Mouse (Mus musculus) midbrain, embryonic 14.5 days (tissue): ENCODE measurements around the gene Gna11. TPM values are rescaled to one million over a fixed set of nuclear protein-coding genes. Genes with fewer than 3 reads are reported as not detected.

Experiments
- ATAC-seq: fragments of 200-750 bp; cut with Nextera tagmentation; 2 replicates; pipeline ENCODE4 v1.8.0; 2017; ENCODE audit warnings: moderate number of reproducible peaks, moderate library complexity; ENCODE audit not compliant: low FRiP score, low TSS enrichment
- DNase-seq: peaks from one replicate; pipeline ENCODE4 v3.0.0-alpha.2; 2015
- H3K27ac ChIP-seq: fragments of 300-500 bp; sonication (generic); replicated peaks from 2 replicates; pipeline ENCODE4 v1.5.1; 2014; ENCODE audit warnings: mild to moderate bottlenecking, low read depth, low read length, moderate library complexity
- H3K27me3 ChIP-seq: fragments of 300-500 bp; sonication (generic); 2 replicates; pipeline ENCODE4 v1.6.1; 2014; ENCODE audit warnings: low read length, control low read depth, mixed read lengths; ENCODE audit not compliant: control insufficient read depth, insufficient read depth
- H3K36me3 ChIP-seq: fragments of 300-500 bp; sonication (generic); 2 replicates; pipeline ENCODE4 v1.6.1; 2014; ENCODE audit warnings: low read length, control low read depth; ENCODE audit not compliant: control insufficient read depth, insufficient read depth
- H3K4me1 ChIP-seq: fragments of 300-500 bp; sonication (generic); 2 replicates; pipeline ENCODE4 v1.6.1; 2014; ENCODE audit warnings: mild to moderate bottlenecking, antibody characterized with exemption, low read length, control low read depth; ENCODE audit not compliant: control insufficient read depth, insufficient read depth
- H3K4me2 ChIP-seq: fragments of 300-500 bp; sonication (generic); 2 replicates; pipeline ENCODE4 v1.6.1; 2014; ENCODE audit warnings: mild to moderate bottlenecking, low read length, moderate library complexity
- H3K4me3 ChIP-seq: fragments of 300-500 bp; sonication (generic); replicated peaks from 2 replicates; pipeline ENCODE4 v1.5.1; 2014; ENCODE audit warnings: low read depth, low read length
- H3K9ac ChIP-seq: fragments of 300-500 bp; sonication (generic); replicated peaks from 2 replicates; pipeline ENCODE4 v1.6.1; 2014; ENCODE audit warnings: mild to moderate bottlenecking, low read length, moderate library complexity
- H3K9me3 ChIP-seq: fragments of 300-500 bp; sonication (generic); 2 replicates; pipeline ENCODE4 v1.6.1; 2016; ENCODE audit warnings: low read length, control low read depth, mixed read lengths; ENCODE audit not compliant: control insufficient read depth
- WGBS: fragments of 180-500 bp; shearing (Covaris S2); extraction: QIAGEN DNeasy Blood & Tissue Kit; methylation state at CpG from one replicate; pipeline ENCODE4 v1.1.7; 2014; 5-methylcytosine and 5-hydroxymethylcytosine counted together
- polyA plus RNA-seq: library from polyadenylated mRNA; unstranded; fragments of >200 nt; fragmentation: Nextera tagmentation; extraction: Ambion mirVana; gene quantifications from 2 replicates; pipeline ENCODE4 v1.2.1, GENCODE M21; 2014

The Gna11 gene
- polyA plus RNA-seq, 1 experiment from 2014 or later: 86.7 TPM

DNA sequence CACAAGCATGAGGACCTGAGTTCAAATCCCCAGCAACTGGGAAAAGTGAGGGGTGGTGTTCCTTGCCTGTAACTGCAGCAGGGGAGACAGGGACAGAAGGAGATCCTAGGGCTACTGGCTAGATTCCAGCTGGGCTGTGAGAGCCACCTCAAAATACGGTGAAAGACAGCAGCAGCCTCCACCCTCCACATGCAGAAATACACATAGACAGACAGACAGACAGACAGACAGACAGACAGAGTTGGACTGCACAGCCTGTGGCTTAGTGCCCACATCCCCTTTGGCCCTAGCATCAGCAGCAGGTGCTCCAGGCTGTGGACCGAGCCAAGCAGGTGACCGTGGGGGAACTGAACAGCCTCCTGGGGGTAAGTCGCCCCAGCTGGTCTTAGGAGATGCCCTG lies 35.0 kb upstream of the Gna11 start:
- Histone ChIP-seq H3K9me3 (no peaks in the 10 kb centered on the region), H3K27me3 (peaks cover 30% of the 10 kb centered on the region; the same call in 1 of the 2 replicates), H3K36me3 (no peaks in the 10 kb centered on the region), H3K9ac (no peak overlapping the region), H3K27ac (no peak overlapping the region), H3K4me2 (no peak overlapping the region), H3K4me3 (no peak overlapping the region), H3K4me1 (peaks cover 10% of the 10 kb centered on the region)
- ATAC-seq (no peak), DNase-seq (no peak)
- 77% methylated on average over 4 of the region's 4 CpGs for WGBS

GRCm38 (mm10) chr10:81575695-81576094 lies 30.7 kb upstream of the Gna11 start:
- ATAC-seq: no peak
- Histone ChIP-seq H3K27ac (peak overlapping the region; percentile 68; the same call in 1 of the 2 replicates), H3K4me1 (peaks cover 35% of the 10 kb centered on the region), H3K4me2 (peak overlapping the region; percentile 73), H3K9me3 (no peaks in the 10 kb centered on the region), H3K27me3 (peaks cover 55% of the 10 kb centered on the region), H3K4me3 (peak overlapping the region; percentile 52), H3K36me3 (no peaks in the 10 kb centered on the region), H3K9ac (peak overlapping the region; percentile 65)
- 3% methylated on average over 6 of the region's 6 CpGs for WGBS
- no peak for DNase-seq

- Histone ChIP-seq H3K9ac (peak overlapping the region; percentile 65), H3K4me1 (peaks cover 39% of the 10 kb centered on the region), H3K4me3 (peak overlapping the region; percentile 52), H3K27ac (peak overlapping the region; percentile 68), H3K9me3 (no peaks in the 10 kb centered on the region), H3K36me3 (no peaks in the 10 kb centered on the region), H3K27me3 (peaks cover 50% of the 10 kb centered on the region), H3K4me2 (peak overlapping the region; percentile 73)
- peak; percentile 75 for DNase-seq
- no peak for ATAC-seq
- WGBS: under 1% methylated on average over 29 of the region's 30 CpGs
Observed at GRCm38 (mm10) chr10:81575208-81575631, 30.2 kb upstream of the Gna11 start.

- Histone ChIP-seq H3K4me2 (peak within 1 kb of the TSS; percentile 73), H3K9ac (peak within 1 kb of the TSS; percentile 65), H3K4me1 (peaks cover 45% of the 10 kb centered on the region), H3K27ac (peak within 1 kb of the TSS; percentile 68), H3K4me3 (peak within 1 kb of the TSS; percentile 52), H3K9me3 (no peaks in the 10 kb centered on the region), H3K27me3 (peaks cover 47% of the 10 kb centered on the region), H3K36me3 (no peaks in the 10 kb centered on the region)
- 16% methylated on average over 10 of the region's 10 CpGs for WGBS
- no peak for DNase-seq
- no peak for ATAC-seq
Observed at GRCm38 (mm10) chr10:81574081-81575056, 29.4 kb upstream of the Gna11 start, which contains the start of gene Tle2. Tle2 (plus strand) TSS chr10:81574561.

- no peak for ATAC-seq
Observed at GRCm38 (mm10) chr10:81572975-81573374, 28.0 kb upstream of the Gna11 start.

GRCm38 (mm10) chr10:81572133-81572671 lies 27.2 kb upstream of the Gna11 start:
- no peaks in the 10 kb centered on the region for H3K9me3 ChIP-seq
- ATAC-seq: no peak
- peak overlapping the region; percentile 85 for H3K4me2 ChIP-seq
- no peak overlapping the region for H3K9ac ChIP-seq
- peak overlapping the region; percentile 67 for H3K27ac ChIP-seq
- no peaks in the 10 kb centered on the region for H3K36me3 ChIP-seq
- peak overlapping the region; percentile 36 for H3K4me3 ChIP-seq
- no peak for DNase-seq
- 2% methylated on average over 9 of the region's 9 CpGs for WGBS
- H3K27me3 ChIP-seq: peaks cover 47% of the 10 kb centered on the region
- peaks cover 56% of the 10 kb centered on the region for H3K4me1 ChIP-seq

More at GRCm38 (mm10) chr10:81572975-81573374, 28.0 kb upstream of the Gna11 start:
- peaks cover 42% of the 10 kb centered on the region for H3K27me3 ChIP-seq
- 0 out of 2 replicates have a peak overlapping the region, but pooled peaks have one; percentile 85 for H3K4me2 ChIP-seq
- H3K9ac ChIP-seq: no peak overlapping the region
- H3K4me3 ChIP-seq: no peak overlapping the region
- 14% methylated on average over 9 of the region's 9 CpGs for WGBS
- no peak for DNase-seq
- H3K36me3 ChIP-seq: no peaks in the 10 kb centered on the region
- H3K27ac ChIP-seq: no peak overlapping the region
- no peaks in the 10 kb centered on the region for H3K9me3 ChIP-seq
- H3K4me1 ChIP-seq: peaks cover 56% of the 10 kb centered on the region

GRCm38 (mm10) chr10:81571501-81571876 lies 26.5 kb upstream of the Gna11 start:
- DNase-seq: peak; percentile 99
- under 1% methylated on average over 18 of the region's 18 CpGs for WGBS
- peak overlapping the region; percentile 85 for H3K4me2 ChIP-seq
- H3K4me1 ChIP-seq: peaks cover 56% of the 10 kb centered on the region
- peak overlapping the region; percentile 83 for H3K27ac ChIP-seq
- H3K9me3 ChIP-seq: no peaks in the 10 kb centered on the region
- ATAC-seq: peak; percentile 91
- peaks cover 48% of the 10 kb centered on the region for H3K27me3 ChIP-seq
- peak overlapping the region; percentile 36 for H3K4me3 ChIP-seq
- peaks cover 2% of the 10 kb centered on the region; the same call in 1 of the 2 replicates for H3K36me3 ChIP-seq
- no peak overlapping the region for H3K9ac ChIP-seq

GRCm38 (mm10) chr10:81570831-81571500 lies 26.0 kb upstream of the Gna11 start:
- H3K27me3 ChIP-seq: peaks cover 48% of the 10 kb centered on the region
- under 1% methylated on average over 33 of the region's 34 CpGs for WGBS
- 0 out of 2 replicates have a peak overlapping the region, but pooled peaks have one; percentile 12 for H3K9ac ChIP-seq

More at GRCm38 (mm10) chr10:81570831-81571500, 26.0 kb upstream of the Gna11 start:
- peaks cover 54% of the 10 kb centered on the region for H3K4me1 ChIP-seq
- peak overlapping the region; percentile 83 for H3K27ac ChIP-seq
- peaks cover 7% of the 10 kb centered on the region for H3K36me3 ChIP-seq
- peak overlapping the region; percentile 85 for H3K4me2 ChIP-seq
- H3K4me3 ChIP-seq: peak overlapping the region; percentile 36
- peak; percentile 78 for ATAC-seq
- DNase-seq: peak; percentile 99
- H3K9me3 ChIP-seq: no peaks in the 10 kb centered on the region
